Mouse (Mus musculus): Measurements from ENCODE around the gene Tmcc3. TPM values are rescaled to one million over a fixed set of nuclear protein-coding genes. Genes with fewer than 3 reads are reported as not detected.

The Tmcc3 gene
- polyA plus RNA-seq, 1 experiment from 2014 or later: 12.9 TPM

DNA sequence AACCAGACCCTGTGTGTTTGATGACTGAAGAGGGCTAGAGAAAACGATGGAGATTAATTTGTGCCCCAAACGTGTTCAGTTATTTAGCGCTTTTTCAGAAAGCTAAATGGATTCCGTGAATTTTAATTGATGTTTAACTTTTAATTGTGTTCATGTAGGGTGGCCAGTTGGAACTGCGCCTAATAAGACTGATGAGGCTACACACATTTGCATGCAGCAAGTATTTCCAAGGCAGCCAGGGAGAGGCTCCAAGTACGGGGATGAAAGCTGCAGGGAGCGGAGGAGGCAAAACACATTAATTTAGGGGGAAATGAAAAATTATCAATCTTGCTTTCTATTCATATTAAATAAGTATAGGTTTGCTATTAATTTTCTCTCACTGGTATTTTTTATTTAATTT lies 131.0 kb downstream of the Tmcc3 start:
- no peaks in the 10 kb centered on the region for H3K4me1 ChIP-seq (ENCODE audit: control insufficient read depth, insufficient read depth, low read length)
- ATAC-seq (ENCODE audit: insufficient read depth, low FRiP score): no peak
- 67% methylated on average over 7 of the region's 7 CpGs for WGBS
- H3K27ac ChIP-seq (ENCODE audit: low read length): no peak overlapping the region
- H3K4me2 ChIP-seq (ENCODE audit: low read depth, low read length): no peak overlapping the region
- no peak overlapping the region for H3K4me3 ChIP-seq (replicated peaks; ENCODE audit: low read length)
- H3K36me3 ChIP-seq (ENCODE audit: control insufficient read depth, insufficient read depth, low read length): no peaks in the 10 kb centered on the region
- H3K9me3 ChIP-seq (replicated peaks; ENCODE audit: control insufficient read depth, low read length): no peaks in the 10 kb centered on the region
- no peak overlapping the region for H3K9ac ChIP-seq (ENCODE audit: low read length)
- H3K27me3 ChIP-seq (ENCODE audit: control insufficient read depth, insufficient read depth, low read length): no peaks in the 10 kb centered on the region

DNA sequence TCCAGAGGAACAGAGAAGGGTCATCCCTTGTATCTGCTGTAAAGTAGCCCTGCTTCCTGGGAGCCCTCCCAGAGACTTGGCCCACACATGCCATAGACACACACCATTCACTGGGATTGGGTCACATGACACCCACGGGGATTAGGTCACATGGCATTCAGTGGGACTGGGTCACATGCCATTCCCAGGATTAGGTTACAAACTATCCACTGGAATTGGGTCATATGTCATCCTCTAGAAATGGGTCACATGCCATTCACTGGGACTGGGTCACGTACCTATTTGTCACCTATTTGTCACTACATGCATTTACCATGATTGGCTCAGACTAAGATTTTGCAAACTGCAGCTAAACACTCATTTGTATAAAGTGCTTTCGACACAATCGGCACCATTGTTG lies 131.7 kb downstream of the Tmcc3 start:
- no peak for ATAC-seq (ENCODE audit: insufficient read depth, low FRiP score)
- no peak overlapping the region for H3K4me3 ChIP-seq (replicated peaks; ENCODE audit: low read length)
- no peaks in the 10 kb centered on the region for H3K9me3 ChIP-seq (replicated peaks; ENCODE audit: control insufficient read depth, low read length)
- H3K27me3 ChIP-seq (ENCODE audit: control insufficient read depth, insufficient read depth, low read length): no peaks in the 10 kb centered on the region
- H3K4me1 ChIP-seq (ENCODE audit: control insufficient read depth, insufficient read depth, low read length): no peaks in the 10 kb centered on the region
- H3K36me3 ChIP-seq (ENCODE audit: control insufficient read depth, insufficient read depth, low read length): no peaks in the 10 kb centered on the region
- H3K27ac ChIP-seq (ENCODE audit: low read length): no peak overlapping the region
- WGBS: 88% methylated on average over 4 of the region's 4 CpGs
- H3K4me2 ChIP-seq (ENCODE audit: low read depth, low read length): no peak overlapping the region
- H3K9ac ChIP-seq (ENCODE audit: low read length): no peak overlapping the region

DNA sequence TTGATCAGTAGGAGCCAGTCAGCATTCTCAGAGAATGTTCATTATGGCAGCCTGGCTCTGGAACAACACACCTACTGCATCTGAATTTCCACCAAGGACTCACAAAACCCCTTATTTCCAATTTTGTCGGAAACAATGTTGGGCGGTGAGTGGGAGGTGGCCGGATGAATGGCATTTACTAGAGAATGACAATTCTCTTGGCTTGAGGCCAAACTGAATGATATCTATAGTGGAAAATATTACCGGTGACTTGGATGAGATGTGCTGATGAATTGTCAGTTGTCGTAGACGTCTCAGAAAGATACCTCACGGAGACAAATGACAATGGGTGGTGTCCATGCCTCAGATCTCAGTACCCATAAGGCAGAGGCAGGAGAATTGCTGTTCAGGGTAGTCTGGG lies 133.4 kb downstream of the Tmcc3 start:
- no peak overlapping the region for H3K4me3 ChIP-seq (replicated peaks; ENCODE audit: low read length)
- no peaks in the 10 kb centered on the region for H3K9me3 ChIP-seq (replicated peaks; ENCODE audit: control insufficient read depth, low read length)
- H3K4me2 ChIP-seq (ENCODE audit: low read depth, low read length): no peak overlapping the region
- H3K27me3 ChIP-seq (ENCODE audit: control insufficient read depth, insufficient read depth, low read length): no peaks in the 10 kb centered on the region
- H3K9ac ChIP-seq (ENCODE audit: low read length): no peak overlapping the region
- 85% methylated on average over 7 of the region's 7 CpGs for WGBS
- no peak for ATAC-seq (ENCODE audit: insufficient read depth, low FRiP score)
- no peaks in the 10 kb centered on the region for H3K4me1 ChIP-seq (ENCODE audit: control insufficient read depth, insufficient read depth, low read length)
- no peaks in the 10 kb centered on the region for H3K36me3 ChIP-seq (ENCODE audit: control insufficient read depth, insufficient read depth, low read length)
- H3K27ac ChIP-seq (ENCODE audit: low read length): no peak overlapping the region

DNA sequence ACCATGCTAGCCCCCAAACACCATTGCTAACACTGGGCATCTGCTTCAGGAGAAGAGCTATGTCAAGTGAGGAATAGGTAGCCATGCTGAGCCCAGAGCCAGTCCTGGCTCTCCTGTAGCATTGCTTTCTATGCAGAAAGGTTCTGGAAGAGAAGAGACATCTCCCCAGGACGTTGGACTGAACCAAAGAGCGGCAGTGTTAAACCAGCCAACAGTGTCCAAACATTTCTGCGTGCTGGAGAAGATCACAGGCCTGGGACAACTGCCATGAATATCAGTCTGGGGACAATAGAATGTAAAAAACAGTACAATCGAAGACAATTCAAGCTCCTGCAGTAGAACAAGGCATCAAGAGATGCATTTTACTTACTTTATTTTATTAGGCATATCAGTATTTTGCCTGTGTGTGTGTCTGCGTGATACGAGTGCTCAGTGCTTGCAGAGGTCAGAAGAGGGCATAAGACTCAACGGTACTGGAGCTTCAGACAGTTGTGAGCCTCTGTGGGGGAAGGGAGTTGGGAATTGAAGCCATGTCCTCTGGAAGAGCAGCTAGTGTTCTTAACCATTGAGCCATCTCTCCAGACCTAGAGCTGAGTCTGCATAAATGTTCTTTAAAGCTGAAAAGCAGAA lies 134.7 kb downstream of the Tmcc3 start:
- ATAC-seq (ENCODE audit: insufficient read depth, low FRiP score): no peak
- no peaks in the 10 kb centered on the region for H3K36me3 ChIP-seq (ENCODE audit: control insufficient read depth, insufficient read depth, low read length)
- H3K9me3 ChIP-seq (replicated peaks; ENCODE audit: control insufficient read depth, low read length): no peaks in the 10 kb centered on the region
- H3K4me2 ChIP-seq (ENCODE audit: low read depth, low read length): no peak overlapping the region
- H3K4me3 ChIP-seq (replicated peaks; ENCODE audit: low read length): no peak overlapping the region
- H3K27me3 ChIP-seq (ENCODE audit: control insufficient read depth, insufficient read depth, low read length): no peaks in the 10 kb centered on the region
- 59% methylated on average over 7 of the region's 7 CpGs for WGBS
- no peak overlapping the region for H3K9ac ChIP-seq (ENCODE audit: low read length)
- no peak overlapping the region for H3K27ac ChIP-seq (ENCODE audit: low read length)
- 0 out of 2 replicates have a peak, but pooled peaks cover 3% of the 10 kb centered on the region for H3K4me1 ChIP-seq (ENCODE audit: control insufficient read depth, insufficient read depth, low read length)

DNA sequence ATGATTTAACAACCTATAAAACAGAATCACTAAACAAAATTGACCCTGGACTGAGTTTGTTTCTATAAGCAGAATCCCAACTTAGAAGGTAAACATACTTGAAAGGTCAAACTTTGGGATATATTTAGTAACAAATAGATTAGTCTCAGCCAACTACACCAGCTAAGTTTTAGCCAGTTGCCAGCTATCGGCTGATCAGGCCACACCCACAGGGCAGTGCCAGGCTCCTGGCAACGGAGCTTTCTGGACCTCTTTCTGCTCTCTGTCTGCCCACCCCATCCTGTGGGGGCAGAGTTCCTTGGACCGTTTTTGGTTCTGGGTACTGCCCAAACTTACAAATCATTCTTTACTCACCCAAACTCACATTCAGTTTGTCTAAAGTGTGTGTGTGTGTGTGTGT lies 137.9 kb downstream of the Tmcc3 start:
- no peak for ATAC-seq (ENCODE audit: insufficient read depth, low FRiP score)
- H3K4me3 ChIP-seq (replicated peaks; ENCODE audit: low read length): no peak overlapping the region
- WGBS: 23% methylated on average over 3 of the region's 3 CpGs
- no peaks in the 10 kb centered on the region for H3K27me3 ChIP-seq (ENCODE audit: control insufficient read depth, insufficient read depth, low read length)
- no peak overlapping the region for H3K9ac ChIP-seq (ENCODE audit: low read length)
- H3K36me3 ChIP-seq (ENCODE audit: control insufficient read depth, insufficient read depth, low read length): no peaks in the 10 kb centered on the region
- H3K4me2 ChIP-seq (ENCODE audit: low read depth, low read length): no peak overlapping the region
- no peak overlapping the region for H3K27ac ChIP-seq (ENCODE audit: low read length)
- H3K4me1 ChIP-seq (ENCODE audit: control insufficient read depth, insufficient read depth, low read length): 0 out of 2 replicates have a peak, but pooled peaks cover 3% of the 10 kb centered on the region
- no peaks in the 10 kb centered on the region for H3K9me3 ChIP-seq (replicated peaks; ENCODE audit: control insufficient read depth, low read length)

DNA sequence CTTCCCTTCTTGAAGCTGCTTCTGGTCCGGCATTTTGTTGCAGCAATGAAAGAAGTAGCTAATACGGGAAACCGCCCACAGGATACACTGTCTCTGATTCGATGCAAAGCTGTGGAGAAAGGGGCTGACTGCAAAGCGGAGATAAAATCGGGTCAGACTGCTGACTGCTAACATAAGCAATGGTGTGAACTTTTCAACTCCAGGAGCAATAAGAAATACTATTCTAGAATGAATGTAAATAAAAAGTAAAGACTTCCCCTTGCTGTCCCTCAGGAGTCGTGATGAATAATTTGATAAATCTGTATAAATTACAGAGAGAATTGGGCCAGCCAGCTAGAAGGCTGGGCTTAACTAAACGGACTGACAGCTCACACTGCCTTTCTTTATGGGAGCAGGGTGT lies 139.0 kb downstream of the Tmcc3 start:
- Histone ChIP-seq H3K27me3 (ENCODE audit: control insufficient read depth, insufficient read depth, low read length) (no peaks in the 10 kb centered on the region), H3K4me1 (ENCODE audit: control insufficient read depth, insufficient read depth, low read length) (0 out of 2 replicates have a peak, but pooled peaks cover 3% of the 10 kb centered on the region), H3K27ac (ENCODE audit: low read length) (no peak overlapping the region), H3K9me3 (replicated peaks; ENCODE audit: control insufficient read depth, low read length) (no peaks in the 10 kb centered on the region), H3K9ac (ENCODE audit: low read length) (no peak overlapping the region), H3K36me3 (ENCODE audit: control insufficient read depth, insufficient read depth, low read length) (no peaks in the 10 kb centered on the region), H3K4me2 (ENCODE audit: low read depth, low read length) (no peak overlapping the region), H3K4me3 (replicated peaks; ENCODE audit: low read length) (no peak overlapping the region)
- ATAC-seq (ENCODE audit: insufficient read depth, low FRiP score): no peak
- 23% methylated on average over 8 of the region's 8 CpGs for WGBS

DNA sequence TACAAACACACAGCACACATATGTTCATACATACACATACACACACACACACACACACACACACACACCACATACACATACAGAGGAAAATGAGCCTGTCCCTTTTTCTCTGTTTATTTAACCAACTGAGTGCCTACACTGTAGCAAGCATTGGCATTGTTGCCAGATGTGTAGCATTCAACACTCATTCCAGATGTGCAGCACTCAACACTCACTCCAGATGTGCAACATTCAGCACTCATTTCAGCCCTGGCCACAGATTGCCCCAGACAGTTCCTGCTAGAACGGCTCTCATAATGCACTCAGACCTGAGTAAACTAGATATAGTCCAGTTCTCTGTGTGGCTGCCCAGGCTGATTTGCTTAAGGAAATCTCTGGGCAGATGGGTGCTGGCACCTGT lies 145.7 kb downstream of the Tmcc3 start:
- Histone ChIP-seq H3K4me3 (replicated peaks; ENCODE audit: low read length) (no peak overlapping the region), H3K9me3 (replicated peaks; ENCODE audit: control insufficient read depth, low read length) (no peaks in the 10 kb centered on the region), H3K9ac (ENCODE audit: low read length) (no peak overlapping the region), H3K4me1 (ENCODE audit: control insufficient read depth, insufficient read depth, low read length) (peaks cover 9% of the 10 kb centered on the region), H3K36me3 (ENCODE audit: control insufficient read depth, insufficient read depth, low read length) (no peaks in the 10 kb centered on the region), H3K4me2 (ENCODE audit: low read depth, low read length) (no peak overlapping the region), H3K27me3 (ENCODE audit: control insufficient read depth, insufficient read depth, low read length) (no peaks in the 10 kb centered on the region), H3K27ac (ENCODE audit: low read length) (no peak overlapping the region)
- no peak for ATAC-seq (ENCODE audit: insufficient read depth, low FRiP score)
- WGBS: 47% methylated on average over 1 of the region's 1 CpGs

DNA sequence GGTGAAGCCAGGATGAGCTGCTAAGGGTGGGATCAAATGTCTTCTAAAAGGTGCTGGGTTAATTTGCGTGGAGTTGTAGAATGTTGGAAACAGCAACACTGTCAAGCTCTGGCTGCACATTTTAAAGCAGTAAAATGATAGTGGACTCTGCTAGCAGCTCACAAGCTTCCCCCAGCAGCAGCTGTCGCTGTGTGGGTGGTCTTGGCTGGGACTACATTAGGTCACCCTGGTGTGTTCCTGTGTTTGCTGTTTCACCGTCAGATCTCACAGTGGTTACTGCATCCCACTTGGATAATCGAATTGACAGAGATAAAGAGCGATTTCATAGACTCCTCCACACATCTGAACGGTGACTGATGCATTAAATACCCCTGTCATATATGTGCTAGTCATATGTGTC lies 146.9 kb downstream of the Tmcc3 start:
- Histone ChIP-seq H3K4me2 (ENCODE audit: low read depth, low read length) (no peak overlapping the region), H3K36me3 (ENCODE audit: control insufficient read depth, insufficient read depth, low read length) (no peaks in the 10 kb centered on the region), H3K4me3 (replicated peaks; ENCODE audit: low read length) (no peak overlapping the region), H3K27ac (ENCODE audit: low read length) (peak overlapping the region; percentile 36; the same call in 1 of the 2 replicates), H3K27me3 (ENCODE audit: control insufficient read depth, insufficient read depth, low read length) (no peaks in the 10 kb centered on the region), H3K4me1 (ENCODE audit: control insufficient read depth, insufficient read depth, low read length) (peaks cover 11% of the 10 kb centered on the region), H3K9ac (ENCODE audit: low read length) (no peak overlapping the region), H3K9me3 (replicated peaks; ENCODE audit: control insufficient read depth, low read length) (no peaks in the 10 kb centered on the region)
- WGBS: 32% methylated on average over 6 of the region's 6 CpGs
- ATAC-seq (ENCODE audit: insufficient read depth, low FRiP score): peak; percentile 51; the same call in 1 of the 2 replicates

DNA sequence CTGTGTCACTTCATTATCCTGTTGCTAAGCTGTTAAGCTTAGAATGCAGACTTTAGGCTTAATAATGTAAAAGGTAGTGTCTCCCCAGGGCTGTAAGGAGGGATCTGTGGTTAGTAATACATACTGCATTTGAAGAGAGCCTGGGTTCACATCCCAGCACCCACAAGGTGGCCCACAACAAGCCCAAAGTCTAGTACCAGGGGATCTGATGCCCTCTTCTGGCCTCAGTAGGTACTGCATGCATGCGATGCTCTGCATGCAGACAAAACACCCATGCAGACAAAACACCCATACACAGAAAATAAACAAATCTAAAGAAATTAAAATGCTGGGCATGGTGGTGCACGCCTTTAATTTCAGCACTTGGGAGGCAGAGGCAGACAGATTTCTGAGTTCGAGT lies 149.6 kb downstream of the Tmcc3 start:
- H3K27me3 ChIP-seq (ENCODE audit: control insufficient read depth, insufficient read depth, low read length): no peaks in the 10 kb centered on the region
- 91% methylated on average over 3 of the region's 3 CpGs for WGBS
- no peak overlapping the region for H3K9ac ChIP-seq (ENCODE audit: low read length)
- no peaks in the 10 kb centered on the region for H3K36me3 ChIP-seq (ENCODE audit: control insufficient read depth, insufficient read depth, low read length)
- H3K4me2 ChIP-seq (ENCODE audit: low read depth, low read length): no peak overlapping the region
- no peaks in the 10 kb centered on the region for H3K9me3 ChIP-seq (replicated peaks; ENCODE audit: control insufficient read depth, low read length)
- no peak overlapping the region for H3K27ac ChIP-seq (ENCODE audit: low read length)
- no peak overlapping the region for H3K4me3 ChIP-seq (replicated peaks; ENCODE audit: low read length)
- peaks cover 16% of the 10 kb centered on the region for H3K4me1 ChIP-seq (ENCODE audit: control insufficient read depth, insufficient read depth, low read length)
- ATAC-seq (ENCODE audit: insufficient read depth, low FRiP score): no peak

Data from stomach, embryonic 16.5 days (tissue).